Mouse (Mus musculus): Measurements from ENCODE around the gene Ankrd28. TPM values are rescaled to one million over a fixed set of nuclear protein-coding genes. Genes with fewer than 3 reads are reported as not detected.

Gene Ankrd28
- 17.7 TPM for polyA plus RNA-seq (2017; shearing (Covaris generic))

DNA sequence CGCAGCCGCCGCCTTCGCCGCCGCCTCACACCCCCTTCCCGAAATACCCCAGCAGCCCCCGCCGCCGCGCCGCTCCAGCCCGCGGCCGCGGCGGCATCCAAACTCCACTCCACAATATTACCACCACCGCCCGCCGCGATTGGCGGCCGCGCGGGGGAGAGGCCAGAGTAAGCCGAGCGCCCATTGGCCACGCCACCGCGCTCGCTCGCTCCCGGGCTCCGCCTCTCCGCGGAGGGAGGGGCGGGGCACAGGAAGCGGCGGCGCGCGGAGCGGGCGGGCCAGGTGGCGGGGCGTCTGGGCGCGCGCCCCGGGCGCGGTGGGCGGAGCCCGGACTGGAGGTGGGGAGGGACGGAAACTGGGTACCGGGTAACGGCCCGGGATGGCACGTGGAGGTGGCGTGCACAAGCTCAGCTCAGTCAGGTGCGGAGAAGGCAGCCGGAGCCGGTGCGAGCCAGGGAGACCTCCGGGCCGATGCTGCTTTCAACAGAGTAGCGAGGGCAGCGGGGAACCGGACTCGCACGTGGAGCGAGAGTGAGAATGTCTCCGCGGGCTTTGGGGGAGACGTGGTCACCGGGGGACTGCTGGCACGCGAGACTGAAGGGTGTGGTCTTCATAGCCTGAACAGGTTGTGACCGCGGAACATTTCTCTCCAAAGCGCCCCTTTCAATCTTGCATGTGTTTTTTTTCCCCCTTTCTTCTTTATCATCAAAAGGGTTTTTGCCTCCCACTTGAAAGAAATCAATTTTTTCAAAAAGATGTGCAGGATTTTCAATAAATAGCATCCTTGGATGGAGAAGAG is at the start of gene Ankrd28:
Ankrd28 (minus strand) TSS at position 81 of the 799 bp plus-strand sequence.

Other genes with a start within 250 kb of the Ankrd28 start
- gene Colq, start 239.3 kb downstream of the Ankrd28 start, polyA plus RNA-seq (2017; shearing (Covaris generic)), result 17.5 TPM
- not detected for gene Gm49387, start 189.8 kb downstream of the Ankrd28 start, polyA plus RNA-seq (2017; shearing (Covaris generic))
- 23.7 TPM for gene Btd, start 189.6 kb downstream of the Ankrd28 start, polyA plus RNA-seq (2017; shearing (Covaris generic))
- 27.0 TPM for gene Hacl1, start 189.4 kb downstream of the Ankrd28 start, polyA plus RNA-seq (2017; shearing (Covaris generic))
- not detected for gene Galnt15, start 198.3 kb upstream of the Ankrd28 start, polyA plus RNA-seq (2017; shearing (Covaris generic))

Measured in CD4-positive, CD25-positive, alpha-beta regulatory T cell (primary cell).